Mouse (Mus musculus) ES-CJ7 (cell line): Measurements from ENCODE around the gene Scgb1a1.
"Not testable (repeated sequence)": the region's sequence is repeated elsewhere in the genome, so short reads cannot be mapped to it uniquely, and the experiment has no call there.

Experiments used
- DNase-seq: peaks from one replicate; pipeline ENCODE4 v3.0.0; 2011; ENCODE audit warnings: low read depth, low spot score

Gene Scgb1a1

DNA sequence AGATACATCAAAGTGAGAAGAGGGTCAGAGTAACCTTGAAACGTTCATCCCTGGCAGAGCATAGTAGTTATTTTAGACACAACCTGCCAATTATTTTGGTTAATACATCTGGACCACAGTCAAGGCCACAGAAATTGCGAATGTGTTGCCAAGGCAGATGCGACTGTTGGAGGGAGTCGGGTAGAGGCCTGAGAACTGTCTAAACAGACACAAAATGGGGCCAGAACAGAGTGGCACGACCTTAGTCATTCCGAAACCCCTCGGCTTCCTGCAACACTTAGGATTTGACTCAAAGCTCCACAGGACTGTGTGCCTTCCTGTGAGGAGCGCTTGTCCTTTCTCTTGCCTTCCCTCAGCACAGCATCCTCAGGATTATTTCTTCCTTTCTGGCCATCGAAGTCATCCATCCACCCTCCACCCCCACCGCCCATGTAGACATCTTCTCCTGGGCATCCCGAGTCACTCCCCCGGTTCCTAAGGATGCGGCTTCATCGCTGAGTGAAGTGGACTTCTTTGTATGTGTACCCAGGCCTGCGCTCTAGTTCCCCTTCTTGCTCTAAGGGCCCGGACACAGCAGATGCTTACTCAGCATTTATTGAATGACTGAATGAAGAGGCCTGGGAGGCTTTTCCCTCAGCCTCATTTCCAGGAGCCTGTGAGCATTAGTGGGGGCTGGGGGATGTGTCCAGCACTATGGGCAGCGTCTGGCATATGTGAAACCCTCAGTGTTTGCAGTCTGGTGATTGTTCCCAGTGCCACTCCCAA, 12.7 kb upstream of the Scgb1a1 start:
- no peak for DNase-seq

DNA sequence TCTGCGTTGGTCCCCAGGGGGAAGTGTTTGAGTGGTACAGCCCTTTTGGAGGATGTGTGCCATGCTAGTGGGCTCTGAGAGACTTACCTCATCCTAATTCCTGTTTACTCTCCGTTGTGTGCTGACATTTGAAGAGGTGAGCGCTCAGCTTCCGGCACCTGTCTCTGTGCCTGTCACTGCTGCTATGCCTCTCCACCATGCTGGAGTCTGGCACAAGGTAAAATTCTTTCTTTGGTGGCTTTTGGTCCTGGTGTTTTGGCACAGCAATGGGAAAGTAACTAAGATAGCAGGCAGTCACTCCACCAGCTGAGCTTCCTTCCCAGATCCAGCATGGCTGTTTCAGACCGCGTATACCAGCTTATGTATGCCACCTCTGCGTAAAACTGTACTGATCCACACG, 12.0 kb upstream of the Scgb1a1 start:
- DNase-seq, result no peak

DNA sequence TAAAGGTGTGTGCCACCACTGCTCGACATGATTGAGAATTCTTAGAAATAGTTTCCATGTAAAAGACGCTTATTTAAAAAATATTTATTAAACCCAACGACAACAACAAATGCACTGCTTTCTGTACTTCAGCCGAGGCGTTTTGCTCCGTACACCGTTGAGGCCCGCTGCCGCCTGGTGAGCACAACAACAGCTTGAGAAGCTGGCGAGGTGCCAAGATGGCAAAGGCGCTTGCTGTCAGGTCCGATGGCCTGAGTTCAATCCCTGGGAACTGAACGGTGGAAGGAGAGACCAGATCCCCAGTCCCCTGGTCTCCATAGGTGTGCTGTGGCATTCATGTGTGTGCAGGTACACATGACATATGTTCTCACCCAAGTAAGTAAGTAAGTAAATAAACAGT, 9.7 kb upstream of the Scgb1a1 start:
- peak; percentile 36 for DNase-seq

DNA sequence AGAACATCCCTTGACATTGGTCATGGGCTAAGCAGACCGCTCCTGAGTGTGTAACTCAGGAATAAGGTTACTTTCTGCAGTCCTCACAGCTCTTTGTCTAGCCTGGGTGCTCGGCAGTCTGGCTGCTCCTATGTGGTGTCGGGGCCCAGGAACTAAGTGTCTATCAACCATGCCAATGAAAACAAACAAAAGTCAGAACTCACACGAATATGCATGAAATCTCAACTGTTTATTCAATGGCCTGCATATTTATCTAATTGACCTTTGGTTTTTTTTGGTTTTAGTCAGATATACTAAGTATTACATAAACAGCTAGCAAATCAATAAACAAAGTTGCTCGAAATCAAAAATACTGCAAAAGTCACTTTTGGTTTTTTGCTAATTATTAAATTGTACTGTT, 7.4 kb upstream of the Scgb1a1 start:
- DNase-seq, result no peak

DNA sequence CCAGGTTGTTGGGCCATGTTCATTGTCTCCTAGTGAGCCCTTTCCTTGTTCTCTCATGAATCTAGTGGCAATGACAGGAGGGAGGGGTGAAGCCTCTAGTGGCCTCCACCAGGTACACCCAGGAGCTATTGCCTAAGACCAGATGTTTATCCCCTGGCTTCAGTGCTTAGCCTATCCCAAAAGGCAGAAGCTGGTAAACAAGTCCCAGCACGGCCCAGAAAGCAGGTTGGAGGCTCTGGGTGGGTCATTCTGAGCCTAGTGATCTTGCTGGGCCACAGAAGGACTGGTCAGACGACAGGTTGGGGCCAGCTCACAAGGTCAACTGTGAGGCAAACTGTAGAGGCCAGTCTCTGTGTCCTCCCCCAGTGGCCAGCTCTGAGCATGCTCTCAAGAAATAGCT, 3.0 kb upstream of the Scgb1a1 start:
- no peak for DNase-seq

DNA sequence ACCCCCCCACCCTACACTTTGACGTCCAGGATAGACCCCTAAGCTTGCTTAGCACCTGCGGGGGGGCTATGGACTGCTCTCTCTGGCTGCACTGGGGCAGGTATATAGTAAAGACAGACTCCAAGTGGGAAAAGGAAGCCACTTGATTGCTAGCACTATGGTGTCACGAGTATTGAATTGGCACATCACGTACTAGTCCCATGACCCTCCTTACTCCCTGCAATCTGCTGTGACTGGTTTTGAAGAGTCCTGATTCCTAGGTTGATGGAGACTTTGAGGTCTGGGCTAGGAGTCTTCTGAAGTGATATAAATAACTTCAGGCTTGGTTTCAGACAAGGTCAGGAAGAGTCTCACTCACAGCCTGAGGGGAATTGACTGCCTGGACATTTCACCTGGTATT, 2.4 kb upstream of the Scgb1a1 start:
- DNase-seq, result no peak

DNA sequence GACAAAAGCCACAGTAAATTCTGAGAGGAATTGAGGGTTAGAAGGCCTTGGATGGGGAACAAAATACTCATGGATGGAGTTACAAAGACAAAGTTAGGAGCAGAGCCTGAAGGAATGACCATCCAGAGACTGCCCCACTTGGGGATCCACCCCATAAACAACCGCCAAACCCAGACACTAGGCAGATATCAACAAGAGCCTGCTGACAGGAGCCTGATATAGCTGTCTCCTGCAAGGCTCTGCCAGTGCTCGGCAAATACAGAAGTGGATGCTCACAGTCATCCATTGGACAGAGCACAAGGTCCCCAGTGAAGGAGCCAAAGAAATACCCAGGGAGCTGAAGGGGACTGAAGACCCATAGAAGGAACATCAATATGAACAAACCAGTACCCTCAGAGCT, 3.9 kb downstream of the Scgb1a1 start:
- DNase-seq, result not testable (repeated sequence)

DNA sequence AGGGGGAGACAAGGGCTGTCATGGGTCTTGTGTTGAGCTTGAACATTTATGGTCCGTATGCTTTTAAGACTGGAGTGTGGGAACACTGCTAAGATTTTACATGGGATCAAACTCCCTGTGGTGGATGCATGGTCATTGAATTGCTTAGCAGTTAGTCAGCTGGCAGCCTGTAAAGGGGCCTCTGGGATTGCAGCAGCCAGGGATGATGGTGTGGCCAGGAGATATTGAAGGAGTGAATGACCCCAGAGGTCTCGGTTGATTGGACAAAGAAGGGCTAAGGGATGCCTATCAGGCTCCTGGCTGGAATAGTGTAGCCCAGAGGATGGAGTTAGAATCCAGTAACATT, 4.8 kb downstream of the Scgb1a1 start:
- DNase-seq, result no peak

DNA sequence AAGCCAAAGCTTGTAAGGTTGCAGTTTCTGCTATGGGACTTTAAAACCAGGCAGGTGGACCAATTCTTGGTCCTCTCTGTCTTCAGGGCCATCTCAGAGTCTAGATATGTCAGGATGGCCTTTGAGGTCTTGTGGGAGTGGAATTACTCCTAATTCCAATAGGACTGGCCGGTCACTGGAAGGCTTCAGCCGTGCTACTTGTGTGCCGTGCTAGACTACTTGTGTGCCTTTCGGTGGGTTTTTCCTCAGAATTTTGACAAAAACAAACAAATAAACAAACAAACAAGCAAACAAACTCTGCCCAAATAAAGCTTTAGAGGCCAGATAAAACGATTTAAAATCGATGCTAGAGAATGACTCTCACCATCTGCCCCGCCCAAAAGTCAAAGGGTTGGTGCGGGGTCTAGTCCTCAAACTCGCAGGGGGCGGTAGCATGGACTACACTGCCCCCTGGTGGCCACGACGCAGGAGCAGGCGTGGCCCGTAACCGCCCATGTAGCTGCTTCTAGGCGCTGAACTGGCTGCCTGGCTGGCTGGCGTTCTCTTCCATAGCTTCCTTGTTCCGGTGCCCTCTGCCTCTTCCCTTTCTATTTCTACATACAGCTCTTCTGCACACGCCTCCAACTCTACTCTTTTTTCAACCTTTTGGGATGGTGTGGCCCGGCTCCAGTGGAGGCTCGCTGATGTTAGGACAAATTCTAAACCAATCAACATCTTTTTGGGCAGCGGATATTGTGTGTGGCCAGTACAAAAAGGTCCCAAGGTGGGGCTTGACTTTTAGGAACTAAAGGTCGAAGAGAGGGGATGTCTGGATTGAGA, 5.4 kb downstream of the Scgb1a1 start:
- DNase-seq, result peak; percentile 87

DNA sequence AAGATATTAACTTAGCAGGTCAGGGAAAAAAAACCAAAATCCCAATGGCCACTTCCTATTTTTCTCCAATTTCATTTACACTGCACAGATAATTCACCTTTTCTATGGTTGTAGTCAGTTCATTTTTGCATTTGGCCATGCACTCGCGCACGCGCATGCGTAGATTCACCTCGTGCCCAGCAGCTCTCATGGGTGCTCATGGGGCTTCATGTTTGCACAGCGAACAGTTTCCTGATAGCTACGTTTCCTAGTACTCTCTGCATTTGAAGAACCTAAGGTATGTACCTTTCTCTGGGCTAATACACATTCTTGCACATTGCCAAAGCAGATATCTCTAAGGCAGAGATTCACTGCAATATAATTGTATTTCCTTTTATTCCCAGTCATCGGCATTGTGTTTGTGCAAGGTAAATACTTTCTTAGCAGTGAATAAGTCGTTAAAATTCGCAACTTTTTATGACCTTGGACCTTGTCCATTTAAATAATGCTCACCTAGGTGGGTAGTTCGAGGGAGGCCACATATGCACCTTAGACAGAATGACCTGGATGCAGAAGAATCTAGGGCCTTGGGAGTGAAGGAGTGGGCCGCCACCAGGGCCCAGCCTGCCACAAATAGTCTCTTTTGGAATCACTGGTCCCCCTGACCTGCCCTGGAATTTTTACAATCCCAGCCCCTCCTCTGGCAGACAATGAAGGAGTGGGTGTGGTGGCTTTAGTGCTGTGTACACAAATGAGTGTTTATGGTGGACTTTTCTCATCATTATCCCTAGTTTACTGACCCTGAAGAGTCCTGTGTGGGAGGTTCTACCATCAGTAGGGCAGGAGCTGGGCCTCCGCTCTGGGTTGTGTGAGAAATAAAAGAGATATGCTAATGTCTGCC, 6.2 kb downstream of the Scgb1a1 start:
- DNase-seq, result peak; percentile 75

DNA sequence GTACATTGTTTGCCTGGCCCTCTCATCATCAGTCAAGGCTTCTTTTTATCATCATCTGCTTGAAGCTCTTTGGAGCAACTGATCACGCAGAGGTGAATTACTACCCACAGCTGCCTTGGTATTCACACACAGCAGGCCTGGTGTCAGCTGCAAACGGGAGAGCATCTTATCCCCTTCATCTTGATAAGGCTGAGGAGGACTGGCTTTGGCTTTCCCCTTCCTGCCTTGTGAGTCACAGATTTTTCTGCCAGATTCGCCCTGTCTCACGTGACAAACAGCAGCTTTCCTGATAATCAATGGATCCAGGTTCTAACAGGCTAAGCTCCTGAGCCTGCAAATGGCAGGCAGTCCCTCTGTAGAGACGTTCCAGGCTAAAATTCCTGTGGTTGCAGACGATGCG, 7.8 kb downstream of the Scgb1a1 start:
- no peak for DNase-seq

DNA sequence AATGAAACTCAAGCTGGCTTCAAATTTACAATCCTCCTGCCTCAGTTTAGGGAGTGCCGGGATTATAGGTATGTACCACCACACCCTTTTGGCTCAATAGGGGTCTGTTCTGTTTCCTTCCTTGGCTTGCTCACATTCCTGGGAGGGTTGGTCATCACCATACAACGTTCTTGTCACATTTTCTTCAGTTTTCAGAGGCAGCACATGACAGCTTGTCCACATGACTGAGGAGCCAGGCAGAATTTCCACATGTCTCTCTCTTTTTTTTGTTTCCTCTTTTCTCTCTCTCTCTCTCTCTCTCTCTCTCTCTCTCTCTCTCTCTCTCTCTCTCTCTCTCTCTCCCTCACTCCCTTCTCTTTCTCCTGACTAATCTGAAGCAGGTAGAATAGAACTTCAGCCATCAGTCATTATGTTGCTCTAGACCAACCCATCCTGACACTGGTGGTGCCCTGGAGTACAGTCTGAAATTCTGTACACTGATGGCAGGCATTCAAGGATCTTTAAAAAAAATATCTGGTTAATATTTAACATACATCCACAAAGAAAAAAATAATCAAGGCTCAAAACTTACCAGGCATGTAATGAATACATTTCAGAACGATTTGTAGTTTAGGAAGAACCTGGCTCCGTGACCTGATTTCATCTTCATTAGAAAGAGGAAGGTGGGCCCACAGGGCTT, 10.6 kb downstream of the Scgb1a1 start:
- DNase-seq, result peak; percentile 39

DNA sequence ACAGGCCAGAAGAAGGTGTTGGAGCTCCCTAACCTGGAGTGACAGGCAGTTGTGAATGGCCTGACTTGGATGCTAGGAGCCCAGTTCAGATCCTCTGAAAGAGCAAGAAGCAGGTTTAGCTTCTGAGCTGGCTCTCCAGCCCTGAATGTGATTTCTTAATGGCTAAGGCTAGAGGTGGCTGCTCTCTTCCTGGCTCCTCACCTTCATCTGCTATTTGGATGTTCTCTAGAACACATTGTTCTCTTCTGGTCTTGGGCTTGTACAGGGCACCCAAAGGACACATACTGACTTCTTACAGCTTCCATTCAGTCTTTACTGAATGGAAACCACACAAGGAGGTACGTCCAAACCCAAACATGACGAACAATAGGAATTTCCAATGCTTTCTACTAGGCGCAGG, 11.7 kb downstream of the Scgb1a1 start:
- no peak for DNase-seq

DNA sequence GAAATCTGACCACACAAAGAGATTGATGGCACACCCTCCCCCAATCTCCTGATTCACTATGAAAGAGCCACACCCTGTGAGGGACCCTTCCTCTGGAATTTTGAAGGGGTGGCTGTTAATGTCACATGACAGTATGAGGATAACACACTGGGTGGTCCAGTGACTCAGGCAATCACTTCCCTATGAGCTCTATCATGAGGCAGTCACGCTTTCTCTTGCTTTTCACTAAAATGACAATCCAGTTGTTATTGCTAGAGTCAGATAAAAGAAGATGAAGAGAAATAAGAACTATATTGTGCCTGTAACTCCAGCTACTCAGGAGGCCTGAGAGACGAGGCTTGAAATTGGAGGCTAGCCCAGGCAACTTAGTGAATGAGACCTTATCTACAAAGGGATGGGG, 12.2 kb downstream of the Scgb1a1 start:
- peak; percentile 33 for DNase-seq

DNA sequence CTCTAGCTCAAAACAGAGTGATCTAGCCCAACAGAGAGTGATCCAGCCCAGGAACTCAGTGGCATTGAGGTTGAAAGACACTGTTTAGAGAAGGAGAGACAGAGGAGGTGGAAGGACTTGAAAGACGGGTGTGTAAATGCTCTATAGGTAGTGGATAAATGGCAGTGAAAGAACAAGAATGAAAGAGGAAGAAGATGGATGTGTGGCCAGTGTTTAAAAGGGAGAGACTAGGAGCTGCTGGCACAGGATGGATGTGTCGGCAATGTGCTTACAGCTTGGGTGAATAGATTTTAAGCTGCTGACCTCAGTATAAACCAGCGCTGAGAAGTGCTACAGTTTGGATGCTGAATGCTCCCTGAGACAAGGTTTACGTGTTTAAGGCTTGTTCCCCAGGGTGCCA, 13.3 kb downstream of the Scgb1a1 start:
- DNase-seq, result no peak

DNA sequence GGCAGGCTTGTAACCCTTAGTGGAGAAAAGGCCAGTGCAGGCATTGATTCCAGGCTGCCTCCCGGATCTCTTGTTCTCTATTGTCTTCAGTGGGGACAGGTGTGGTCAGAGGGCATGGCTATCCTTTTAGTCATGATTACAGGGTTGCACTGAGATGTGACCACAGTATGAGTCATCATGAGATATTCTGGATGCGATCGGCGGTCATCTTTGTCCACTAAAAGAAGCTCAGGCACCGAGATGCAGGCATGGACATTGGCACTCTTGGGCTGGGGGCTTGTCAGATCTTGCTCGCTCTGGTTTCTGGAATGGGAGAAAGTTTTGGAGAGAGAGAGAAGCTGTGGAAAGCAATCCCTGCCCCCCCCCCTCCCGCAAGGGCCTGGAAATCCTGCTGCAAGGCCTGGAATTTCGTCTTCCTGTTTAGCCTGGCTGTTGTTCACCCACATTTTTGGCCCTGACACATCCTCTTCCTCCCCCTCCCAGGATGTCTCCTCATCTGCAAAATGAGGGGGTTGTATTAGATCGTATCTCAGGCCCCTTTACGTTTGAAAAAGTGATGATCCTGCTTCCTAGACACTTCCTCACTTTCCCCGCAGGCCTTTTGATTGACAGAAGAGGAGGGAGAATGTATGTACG, 13.9 kb downstream of the Scgb1a1 start:
- no peak for DNase-seq

DNA sequence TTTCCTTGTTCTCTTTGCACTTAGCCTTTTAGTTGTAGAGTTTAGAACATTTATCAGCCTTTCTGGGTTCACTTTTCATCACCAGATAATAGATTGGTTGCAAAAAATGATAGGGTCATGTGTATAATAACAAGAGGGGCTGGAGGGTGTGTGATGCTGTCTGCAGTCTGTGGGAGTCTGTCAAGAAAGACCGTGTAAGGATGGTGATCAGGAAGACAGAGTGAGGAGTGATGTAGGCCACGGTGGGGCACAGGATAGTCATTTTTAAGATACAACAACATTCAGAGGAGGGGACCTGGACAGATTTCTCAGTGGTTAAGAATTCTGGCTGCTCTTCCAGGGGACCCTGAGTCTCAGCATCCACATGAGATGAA, 15.6 kb downstream of the Scgb1a1 start:
- no peak for DNase-seq

DNA sequence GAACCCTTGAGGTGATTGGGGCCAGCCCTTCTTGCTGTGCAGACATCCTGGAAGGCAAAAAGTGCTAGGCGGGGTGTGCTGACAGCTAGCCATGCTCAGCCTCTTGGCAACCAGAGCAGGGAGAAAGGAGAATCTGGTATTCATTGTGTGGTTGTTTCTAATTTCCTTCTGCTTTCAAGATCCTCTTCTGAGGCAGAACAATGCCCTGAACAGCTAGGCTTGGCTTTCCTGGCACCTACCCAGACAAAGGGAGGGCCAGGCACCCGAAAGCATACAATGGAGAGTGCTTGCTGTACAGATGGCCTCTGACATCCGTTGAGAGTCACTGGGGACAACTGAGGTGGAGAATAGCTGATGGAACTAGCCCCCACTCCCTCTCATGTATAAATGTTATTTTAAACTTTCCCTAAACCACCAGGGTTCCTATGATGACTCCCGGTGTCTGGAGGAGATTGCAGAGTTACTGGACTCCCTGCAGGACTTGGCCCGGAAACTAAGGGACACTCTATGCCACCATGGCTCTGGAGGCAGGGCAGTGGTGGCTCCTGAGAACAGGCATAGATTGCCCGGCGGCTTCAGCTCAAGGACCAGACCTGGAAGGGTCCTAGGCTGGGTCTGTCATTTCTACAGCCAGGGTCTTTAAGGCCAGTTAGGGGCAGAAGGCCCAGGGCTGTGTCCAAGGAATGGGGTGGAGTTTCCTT, 16.2 kb downstream of the Scgb1a1 start:
- no peak for DNase-seq

DNA sequence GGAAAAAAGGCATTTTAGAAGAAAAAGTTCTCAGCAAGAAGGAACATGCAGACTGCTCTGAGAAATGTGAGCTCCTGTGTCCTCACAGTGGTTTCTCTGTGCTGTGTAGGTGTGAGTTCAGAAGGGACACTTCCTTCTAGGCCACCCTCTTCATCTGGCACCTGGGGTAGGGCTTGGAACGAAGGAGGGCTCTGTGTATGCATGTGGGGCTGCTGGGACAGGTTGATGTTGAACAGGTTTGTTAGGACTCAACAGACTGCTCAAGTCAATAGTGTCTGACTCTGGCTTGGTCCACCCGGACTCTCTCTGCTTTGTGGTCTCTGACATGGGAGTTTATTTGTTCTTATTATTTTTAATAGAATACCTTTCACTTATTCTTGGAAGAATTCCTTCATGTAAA, 17.4 kb downstream of the Scgb1a1 start:
- DNase-seq, result no peak

DNA sequence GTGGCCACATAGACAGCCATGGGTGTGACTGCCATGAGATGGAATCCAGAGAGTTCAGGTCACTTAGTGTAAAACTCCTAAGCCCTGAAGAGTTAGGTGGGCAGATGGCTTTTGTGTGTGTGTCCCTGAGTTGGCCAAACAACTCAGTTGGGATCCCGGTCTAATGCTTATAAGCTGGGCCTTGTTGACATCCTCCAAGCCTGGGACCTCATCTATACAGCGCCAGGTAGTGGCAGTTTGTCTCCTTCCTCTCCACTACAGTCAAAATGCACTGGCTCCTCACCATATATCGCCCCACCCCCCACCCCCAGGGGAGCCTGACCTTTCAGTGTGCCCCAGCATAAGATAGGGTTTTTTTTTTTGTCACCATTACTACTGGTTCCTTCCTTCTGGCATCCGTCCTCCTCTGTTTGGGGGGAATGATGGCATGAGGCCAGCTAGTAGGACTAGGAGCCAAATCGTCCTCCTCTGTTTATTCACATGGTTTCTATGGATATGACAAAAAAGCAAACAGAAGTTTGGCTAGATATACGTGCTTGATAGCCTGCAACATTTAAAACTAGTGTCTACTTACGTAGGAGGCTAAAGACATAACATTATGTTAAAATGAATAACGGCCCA, 18.0 kb downstream of the Scgb1a1 start:
- no peak for DNase-seq
